In genomic region chr9:114544754-114545393, GRCm38 (mm10) we compare ENCODE assay signal across 11 mouse cellular contexts. TPM values are rescaled to one million over a fixed set of nuclear protein-coding genes. Genes with fewer than 3 reads are reported as not detected.
DNase-seq lines count a peak whose midpoint lies in the region; ATAC-seq and TF ChIP-seq lines count a peak whose summit lies in the region.
"Had no signal": no experiment of that assay in that cellular context is flagged by ENCODE, and none has a peak within 500 bp of the region (broad histone marks: within the 10 kb centered on the region; RNA-seq: fewer than 3 reads in every experiment).

No protein-coding gene starts in this region.

- H3K36me3 ChIP-seq in lung, embryonic 16.5 days (ENCODE audit: control insufficient read depth, insufficient read depth, low read length): no peaks in the 10 kb centered on the region
- H3K36me3 ChIP-seq in kidney, embryonic 14.5 days (ENCODE audit: control insufficient read depth, insufficient read depth, low read length): no peaks in the 10 kb centered on the region
- H3K36me3 ChIP-seq in neural tube, embryonic 14.5 days (ENCODE audit: control insufficient read depth, insufficient read depth, low read length): no peaks in the 10 kb centered on the region
- no peaks in the 10 kb centered on the region for H3K36me3 ChIP-seq in thymus, adult 2 months (ENCODE audit: control insufficient read depth, insufficient read depth, low read length)
- H3K36me3 ChIP-seq: embryonic facial prominence, embryonic 15.5 days; hindbrain, embryonic 15.5 days had no signal

- H3K9ac ChIP-seq in lung, embryonic 16.5 days (ENCODE audit: low read length): no peak overlapping the region
- no peak overlapping the region; the same call in 1 of the 2 replicates for H3K9ac ChIP-seq in kidney, embryonic 14.5 days (ENCODE audit: low read depth, low read length)
- no peak overlapping the region for H3K9ac ChIP-seq in neural tube, embryonic 14.5 days (replicated peaks; ENCODE audit: low read depth, low read length)
- H3K9ac ChIP-seq: embryonic facial prominence, embryonic 15.5 days; hindbrain, embryonic 15.5 days had no signal

- H3K27me3 ChIP-seq in lung, embryonic 16.5 days (ENCODE audit: control insufficient read depth, insufficient read depth, low read depth, low read length): no peaks in the 10 kb centered on the region
- H3K27me3 ChIP-seq in kidney, embryonic 14.5 days (ENCODE audit: control insufficient read depth, insufficient read depth, low read length): no peaks in the 10 kb centered on the region
- no peaks in the 10 kb centered on the region for H3K27me3 ChIP-seq in neural tube, embryonic 14.5 days (ENCODE audit: control insufficient read depth, insufficient read depth, low read length)
- no peaks in the 10 kb centered on the region for H3K27me3 ChIP-seq in thymus, adult 2 months (ENCODE audit: control insufficient read depth, insufficient read depth, low read length)
- H3K27me3 ChIP-seq: embryonic facial prominence, embryonic 15.5 days; hindbrain, embryonic 15.5 days had no signal

- ATAC-seq in lung, embryonic 16.5 days (ENCODE audit: low read depth): peak; percentile 48
- no peak for ATAC-seq in kidney, embryonic 14.5 days (ENCODE audit: low FRiP score, low TSS enrichment)
- no peak for ATAC-seq in neural tube, embryonic 14.5 days (ENCODE audit: low read depth)

- no peaks in the 10 kb centered on the region for H3K9me3 ChIP-seq in lung, embryonic 16.5 days (ENCODE audit: control insufficient read depth, low read length)
- H3K9me3 ChIP-seq in kidney, embryonic 14.5 days (ENCODE audit: control insufficient read depth, low read length): no peaks in the 10 kb centered on the region
- H3K9me3 ChIP-seq in neural tube, embryonic 14.5 days (ENCODE audit: control insufficient read depth, low read length): no peaks in the 10 kb centered on the region
- H3K9me3 ChIP-seq: embryonic facial prominence, embryonic 15.5 days; hindbrain, embryonic 15.5 days had no signal

- TF ChIP-seq CTCF in thymus, adult 2 months (IDR thresholded peaks at IDR 0.05; ENCODE audit: borderline replicate concordance, control insufficient read depth, extremely low read depth, insufficient read depth, low read length, poor library complexity): no peak

- no peak for TF ChIP-seq POLR2A in thymus, adult 2 months (IDR thresholded peaks at IDR 0.05; ENCODE audit: control insufficient read depth, extremely low read depth, insufficient read depth, low read length, poor library complexity)

- DNase-seq in cerebellum, postnatal 10 days: peak; percentile 72 to 73
- DNase-seq in cerebellum, adult 11 months: no peak
- no peak for DNase-seq in lung, postnatal 14 days
- DNase-seq in thymus, adult 2 months: no peak
- DNase-seq in embryo, embryonic 10 days (ENCODE audit: low spot score): no peak

- peaks cover 59% of the 10 kb centered on the region for H3K4me1 ChIP-seq in lung, embryonic 16.5 days (replicated peaks; ENCODE audit: control insufficient read depth, insufficient read depth, low read length)
- H3K4me1 ChIP-seq in kidney, embryonic 14.5 days (ENCODE audit: control insufficient read depth, insufficient read depth, low read length): peaks cover 52% of the 10 kb centered on the region
- H3K4me1 ChIP-seq in neural tube, embryonic 14.5 days (ENCODE audit: control insufficient read depth, insufficient read depth, low read length): peaks cover 10% of the 10 kb centered on the region; the same call in 1 of the 2 replicates
- H3K4me1 ChIP-seq in thymus, adult 2 months (replicated peaks; ENCODE audit: control insufficient read depth, insufficient read depth, low read length): peaks cover 38% of the 10 kb centered on the region

- H3K4me2 ChIP-seq in lung, embryonic 16.5 days (ENCODE audit: low read depth, low read length): peak overlapping the region; percentile 25
- H3K4me2 ChIP-seq in kidney, embryonic 14.5 days (replicated peaks; ENCODE audit: low read depth, low read length): peak overlapping the region; percentile 31; the same call in 1 of the 2 replicates
- H3K4me2 ChIP-seq in neural tube, embryonic 14.5 days (ENCODE audit: low read depth, low read length): peak overlapping the region; percentile 4; the same call in 1 of the 2 replicates
- H3K4me2 ChIP-seq: embryonic facial prominence, embryonic 15.5 days; hindbrain, embryonic 15.5 days had no signal

- H3K4me3 ChIP-seq in lung, embryonic 16.5 days (ENCODE audit: low read length): no peak overlapping the region
- H3K4me3 ChIP-seq in kidney, embryonic 14.5 days (ENCODE audit: low read length): no peak overlapping the region
- H3K4me3 ChIP-seq in neural tube, embryonic 14.5 days (ENCODE audit: low read depth, low read length): no peak overlapping the region
- no peak overlapping the region for H3K4me3 ChIP-seq in thymus, adult 2 months (ENCODE audit: control insufficient read depth, insufficient read depth, low read length)
- H3K4me3 ChIP-seq: embryonic facial prominence, embryonic 15.5 days; hindbrain, embryonic 15.5 days had no signal

- peak overlapping the region; percentile 65 for H3K27ac ChIP-seq in lung, embryonic 16.5 days (ENCODE audit: low read length)
- H3K27ac ChIP-seq in kidney, embryonic 14.5 days (ENCODE audit: low read depth, low read length): peak overlapping the region; percentile 62; the same call in 1 of the 2 replicates
- no peak overlapping the region for H3K27ac ChIP-seq in neural tube, embryonic 14.5 days (ENCODE audit: low read depth, low read length)
- H3K27ac ChIP-seq in thymus, adult 2 months (ENCODE audit: control insufficient read depth, insufficient read depth, low read length): no peak overlapping the region
- H3K27ac ChIP-seq: embryonic facial prominence, embryonic 15.5 days; hindbrain, embryonic 15.5 days had no signal

- 29% methylated on average over 9 of the region's 9 CpGs for WGBS in lung, embryonic 16.5 days
- whole genome bisulfite sequencing in kidney, embryonic 14.5 days: 22% methylated on average over 9 of the region's 9 CpGs
- WGBS in neural tube, embryonic 14.5 days: 34% methylated on average over 9 of the region's 9 CpGs
- whole genome bisulfite sequencing in thymus, adult 2 months: 76% methylated on average over 9 of the region's 9 CpGs

RNA-seq across cellular contexts. Expression of gene Trim71, which starts 19.3 kb away (rescaled TPM):
- 0.79 and 0.87 TPM in 2 replicates for polyA plus RNA-seq in lung, embryonic 16.5 days (2015; fragmentation: Nextera tagmentation; extraction: Ambion mirVana)
- 1.1 and 1.4 TPM in 2 replicates for polyA plus RNA-seq in kidney, embryonic 14.5 days (2014; fragmentation: Nextera tagmentation; extraction: Ambion mirVana)
- 0.28 and 0.32 TPM in 2 replicates for polyA plus RNA-seq in neural tube, embryonic 14.5 days (2014; fragmentation: Nextera tagmentation; extraction: Ambion mirVana)
- 0.03 TPM in 1 of 2 replicates, not detected in the other for polyA plus RNA-seq in thymus, adult 2 months (2012; rRNA removed)
- polyA plus RNA-seq: gonadal fat pad, adult 2 months had no signal

RNA-seq across cellular contexts. Expression of gene C130032M10Rik, which starts 29.4 kb away (rescaled TPM):
- 0.21 and 0.72 TPM in 2 replicates for polyA plus RNA-seq in lung, embryonic 16.5 days (2015; fragmentation: Nextera tagmentation; extraction: Ambion mirVana)
- 0.31 and 0.47 TPM in 2 replicates for polyA plus RNA-seq in kidney, embryonic 14.5 days (2014; fragmentation: Nextera tagmentation; extraction: Ambion mirVana)
- not detected in 2 replicates for polyA plus RNA-seq in neural tube, embryonic 14.5 days (2014; fragmentation: Nextera tagmentation; extraction: Ambion mirVana)
- polyA plus RNA-seq in thymus, adult 2 months (2012; rRNA removed): not detected in 2 replicates
- polyA plus RNA-seq: gonadal fat pad, adult 2 months; hindbrain, embryonic 15.5 days had no signal

RNA-seq across cellular contexts. Expression of gene Ccr4, which starts 40.2 kb away (rescaled TPM):
- polyA plus RNA-seq in lung, embryonic 16.5 days (2015; fragmentation: Nextera tagmentation; extraction: Ambion mirVana): 0.11 and 0.25 TPM in 2 replicates
- polyA plus RNA-seq in kidney, embryonic 14.5 days (2014; fragmentation: Nextera tagmentation; extraction: Ambion mirVana): 0.68 and 0.94 TPM in 2 replicates
- polyA plus RNA-seq in neural tube, embryonic 14.5 days (2014; fragmentation: Nextera tagmentation; extraction: Ambion mirVana): not detected in 2 replicates
- 88.6 and 94.5 TPM in 2 replicates for polyA plus RNA-seq in thymus, adult 2 months (2012; rRNA removed)
- polyA plus RNA-seq: hindbrain, embryonic 15.5 days had no signal

Comparison
In these comparisons a context has a peak if more than half of its experiments do, and no peak if none do; other contexts are left out.
1. DNase-seq: peak in cerebellum, postnatal 10 days (2 of 2); none in cerebellum, adult 11 months (single experiment), lung, postnatal 14 days (single experiment), thymus, adult 2 months (single experiment) and embryo, embryonic 10 days (single experiment).
2. H3K27ac ChIP-seq: peak in lung, embryonic 16.5 days (single experiment) and kidney, embryonic 14.5 days (single experiment); none in neural tube, embryonic 14.5 days (single experiment) and thymus, adult 2 months (single experiment).
3. RNA of gene Ccr4, which starts 40.2 kb away (polyA plus RNA-seq): 88.6 to 94.5 TPM in thymus, adult 2 months; 0.68 to 0.94 TPM in kidney, embryonic 14.5 days, 0.11 to 0.25 TPM in lung, embryonic 16.5 days and not detected in neural tube, embryonic 14.5 days; every median in the first group is over 10 times any median in the second.
4. Peak in every context shown above with its lines, with median percentiles within 50 percentile points of each other: H3K4me2 ChIP-seq.